Mouse (Mus musculus): ENCODE measurements around the gene Pdia4.
"Not testable (repeated sequence)": the region's sequence is repeated elsewhere in the genome, so short reads cannot be mapped to it uniquely, and the experiment has no call there.

Pdia4 gene

GRCm38 (mm10) chr6:47762686-47763085 lies 50.5 kb downstream of the Pdia4 start:
- not testable (repeated sequence) for DNase-seq (ENCODE audit: low spot score in 2 of 2)

GRCm38 (mm10) chr6:47759406-47759805 lies 53.8 kb downstream of the Pdia4 start:
- not testable (repeated sequence) for DNase-seq (ENCODE audit: low spot score in 2 of 2)

- peak; percentile 96 to 98 for DNase-seq (ENCODE audit: low spot score in 2 of 2)
Observed at GRCm38 (mm10) chr6:47757849-47758248, 55.4 kb downstream of the Pdia4 start.

GRCm38 (mm10) chr6:47757429-47757828 lies 55.8 kb downstream of the Pdia4 start:
- not testable (repeated sequence) for DNase-seq (ENCODE audit: low spot score in 2 of 2)

GRCm38 (mm10) chr6:47753144-47753543 lies 60.1 kb downstream of the Pdia4 start:
- DNase-seq (ENCODE audit: low spot score in 2 of 2), result peak; percentile 59 to 66

- peak; percentile 97 to 99 for DNase-seq (ENCODE audit: low spot score in 2 of 2)
Observed at GRCm38 (mm10) chr6:47748306-47748705, 64.9 kb downstream of the Pdia4 start.

- DNase-seq (ENCODE audit: low spot score in 2 of 2), result not testable (repeated sequence)
Observed at GRCm38 (mm10) chr6:47747886-47748285, 65.3 kb downstream of the Pdia4 start.

Data from frontal cortex, postnatal 36 days (tissue).